Mouse (Mus musculus) lung, embryonic 14.5 days (tissue): ENCODE measurements at regions not wholly inside any gene's neighbourhood (a gene's known extent, or its start where the extent isn't known, plus 50 kb on each side); places are given as distances from the start of the nearest gene placed in this dataset.

Experiments
- ATAC-seq: fragments of 200-750 bp; cut with Nextera tagmentation; 2 replicates; pipeline ENCODE4 v1.8.0; 2017; ENCODE audit warnings: mild to moderate bottlenecking, moderate TSS enrichment, moderate library complexity; ENCODE audit not compliant: insufficient read depth
- DNase-seq: peaks from one replicate; pipeline ENCODE4 v3.0.0-alpha.2; 2015
- H3K27ac ChIP-seq: fragments of 300-500 bp; sonication (generic); 2 replicates; pipeline ENCODE4 v1.5.1; 2014; ENCODE audit warnings: low read depth, mild to moderate bottlenecking, moderate library complexity
- H3K27me3 ChIP-seq: fragments of 300-500 bp; sonication (generic); 2 replicates; pipeline ENCODE4 v1.6.1; 2014; ENCODE audit warnings: low read length, control low read depth; ENCODE audit not compliant: insufficient read depth
- H3K36me3 ChIP-seq: fragments of 300-500 bp; sonication (generic); 2 replicates; pipeline ENCODE4 v1.6.1; 2014; ENCODE audit warnings: control low read depth; ENCODE audit not compliant: insufficient read depth
- H3K4me1 ChIP-seq: fragments of 300-500 bp; sonication (generic); 2 replicates; pipeline ENCODE4 v1.6.1; 2014; ENCODE audit warnings: antibody characterized with exemption, control low read depth; ENCODE audit not compliant: insufficient read depth
- H3K4me2 ChIP-seq: fragments of 300-500 bp; sonication (generic); 2 replicates; pipeline ENCODE4 v1.6.1; 2014; ENCODE audit warnings: mild to moderate bottlenecking
- H3K4me3 ChIP-seq: fragments of 300-500 bp; sonication (generic); 2 replicates; pipeline ENCODE4 v1.5.1; 2014; ENCODE audit warnings: low read depth, low read length
- H3K9ac ChIP-seq: fragments of 300-500 bp; sonication (generic); 2 replicates; pipeline ENCODE4 v1.6.1; 2014
- H3K9me3 ChIP-seq: fragments of 300-500 bp; sonication (generic); 2 replicates; pipeline ENCODE4 v1.6.1; 2016; ENCODE audit warnings: low read depth, low read length, control low read depth
- CTCF ChIP-seq: IDR thresholded peaks from 2 replicates; pipeline ENCODE4 v1.5.1; 2016; ENCODE audit warnings: antibody characterized with exemption, low read depth
- WGBS: fragments of 180-500 bp; shearing (Covaris S2); extraction: QIAGEN DNeasy Blood & Tissue Kit; methylation state at CpG from one replicate; pipeline ENCODE4 v1.1.7; 2014; 5-methylcytosine and 5-hydroxymethylcytosine counted together

- H3K4me3 ChIP-seq, result no peak overlapping the region
- ATAC-seq (no peak), DNase-seq (no peak)
- H3K9me3 ChIP-seq, result peaks cover 4% of the 10 kb centered on the region; the same call in 1 of the 2 replicates
- H3K9ac ChIP-seq, result no peak overlapping the region
- H3K4me1 ChIP-seq, result no peaks in the 10 kb centered on the region
- no peaks in the 10 kb centered on the region for H3K27me3 ChIP-seq
- H3K36me3 ChIP-seq, result no peaks in the 10 kb centered on the region
- H3K27ac ChIP-seq, result no peak overlapping the region
- no peak overlapping the region for H3K4me2 ChIP-seq
- no peak for TF ChIP-seq CTCF
Measured at GRCm38 (mm10) chr9:30668095-30668494, 241.2 kb downstream of the Snx19 start.

DNA sequence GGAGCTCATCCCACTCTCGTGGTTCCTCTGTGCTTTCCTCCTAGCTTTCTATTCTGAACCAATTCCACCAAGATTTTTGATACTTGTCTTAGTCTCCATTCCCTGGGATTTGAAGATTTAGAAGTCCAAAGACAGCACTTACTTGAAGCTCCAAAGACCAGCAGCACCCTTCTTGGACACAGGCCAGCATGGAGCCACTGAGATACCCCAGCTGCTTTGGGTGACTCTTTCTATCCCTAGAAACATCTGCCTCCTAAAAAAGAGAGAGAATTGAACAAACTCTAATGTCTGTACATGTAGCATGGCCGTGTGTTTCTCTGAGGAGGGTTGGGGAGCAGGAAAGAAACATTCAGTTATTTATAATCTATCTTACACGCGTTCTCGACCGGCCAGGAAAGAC, 235.5 kb downstream of the Snx19 start:
- Histone ChIP-seq H3K9me3 (peaks cover 4% of the 10 kb centered on the region; the same call in 1 of the 2 replicates), H3K27ac (no peak overlapping the region), H3K4me3 (no peak overlapping the region), H3K4me2 (no peak overlapping the region), H3K4me1 (no peaks in the 10 kb centered on the region), H3K9ac (no peak overlapping the region), H3K36me3 (no peaks in the 10 kb centered on the region), H3K27me3 (no peaks in the 10 kb centered on the region)
- no peak for TF ChIP-seq CTCF
- WGBS, result 89% methylated on average over 6 of the region's 6 CpGs
- ATAC-seq (no peak), DNase-seq (no peak)

GRCm38 (mm10) chr9:30653961-30654360, 227.1 kb downstream of the Snx19 start:
- no peaks in the 10 kb centered on the region for H3K27me3 ChIP-seq
- no peaks in the 10 kb centered on the region for H3K4me1 ChIP-seq
- DNase-seq (no peak), ATAC-seq (no peak)
- H3K9me3 ChIP-seq, result no peaks in the 10 kb centered on the region
- no peak overlapping the region for H3K27ac ChIP-seq
- TF ChIP-seq CTCF, result no peak
- H3K36me3 ChIP-seq, result no peaks in the 10 kb centered on the region
- H3K4me3 ChIP-seq, result no peak overlapping the region
- H3K9ac ChIP-seq, result no peak overlapping the region
- WGBS, result 76% methylated on average over 5 of the region's 5 CpGs
- no peak overlapping the region for H3K4me2 ChIP-seq

DNA sequence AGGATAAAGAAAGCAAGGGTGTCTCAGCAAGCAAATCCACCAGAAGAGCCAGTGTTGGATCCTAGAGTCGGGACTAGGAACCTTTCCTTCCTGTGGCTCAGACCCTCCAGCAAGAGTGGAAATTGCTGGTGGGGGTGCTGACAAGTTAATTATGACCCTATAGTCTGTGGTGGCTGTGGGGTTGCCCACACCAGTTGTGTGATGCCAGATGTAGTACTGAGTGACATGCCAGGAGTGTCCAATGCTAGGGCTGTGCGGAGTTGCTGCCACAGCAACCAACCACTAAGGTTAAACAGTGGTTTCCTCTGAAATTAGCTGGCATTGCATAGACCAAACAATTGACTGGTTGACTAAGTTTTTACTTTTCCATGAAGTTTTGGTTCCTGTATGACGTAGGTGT, 226.3 kb downstream of the Snx19 start:
- H3K9me3 ChIP-seq, result no peaks in the 10 kb centered on the region
- ATAC-seq, result no peak
- no peak for TF ChIP-seq CTCF

DNA sequence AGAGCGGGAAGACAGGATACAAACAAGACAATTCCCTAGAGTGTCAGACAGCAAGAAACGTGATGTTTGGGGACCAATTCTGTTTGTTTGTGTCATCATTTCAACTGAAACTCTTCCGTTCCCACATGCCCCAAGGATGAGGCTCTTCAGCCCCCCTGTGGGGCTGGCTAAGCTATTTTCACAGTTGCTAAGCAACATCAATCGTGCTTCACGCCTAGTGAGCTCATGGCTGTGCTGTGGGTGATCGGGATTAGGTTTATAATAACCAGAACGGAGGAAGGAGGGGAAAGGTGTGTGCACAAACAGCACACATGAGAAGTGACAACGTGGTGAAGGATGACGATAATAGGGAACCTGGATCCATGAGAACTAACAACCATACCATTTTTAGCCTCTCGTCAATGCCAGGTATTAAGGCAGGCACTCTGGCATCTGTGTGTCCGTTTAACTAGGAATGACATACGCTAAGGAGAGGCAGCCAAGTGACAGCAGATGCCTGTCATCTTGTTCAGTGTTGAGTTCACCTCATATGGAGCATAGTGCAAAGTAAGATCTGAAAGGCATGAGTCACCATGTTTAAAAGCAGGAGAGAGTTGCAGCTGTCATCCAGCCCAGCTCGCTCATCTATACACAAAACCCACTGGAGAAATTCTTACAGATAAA, 222.6 kb downstream of the Snx19 start:
- Histone ChIP-seq H3K4me2 (no peak overlapping the region), H3K4me1 (no peaks in the 10 kb centered on the region), H3K27me3 (no peaks in the 10 kb centered on the region), H3K36me3 (no peaks in the 10 kb centered on the region), H3K4me3 (no peak overlapping the region), H3K9me3 (no peaks in the 10 kb centered on the region), H3K27ac (no peak overlapping the region), H3K9ac (no peak overlapping the region)
- WGBS, result 72% methylated on average over 13 of the region's 13 CpGs
- ATAC-seq (no peak), DNase-seq (no peak)
- TF ChIP-seq CTCF, result no peak

More for the DNA sequence above, 226.3 kb downstream of the Snx19 start:
- no peaks in the 10 kb centered on the region for H3K36me3 ChIP-seq
- H3K27ac ChIP-seq, result no peak overlapping the region
- no peak for DNase-seq
- H3K4me1 ChIP-seq, result no peaks in the 10 kb centered on the region
- H3K4me3 ChIP-seq, result no peak overlapping the region
- no peak overlapping the region for H3K9ac ChIP-seq
- no peaks in the 10 kb centered on the region for H3K27me3 ChIP-seq
- no peak overlapping the region for H3K4me2 ChIP-seq
- 83% methylated on average over 3 of the region's 3 CpGs for WGBS

DNA sequence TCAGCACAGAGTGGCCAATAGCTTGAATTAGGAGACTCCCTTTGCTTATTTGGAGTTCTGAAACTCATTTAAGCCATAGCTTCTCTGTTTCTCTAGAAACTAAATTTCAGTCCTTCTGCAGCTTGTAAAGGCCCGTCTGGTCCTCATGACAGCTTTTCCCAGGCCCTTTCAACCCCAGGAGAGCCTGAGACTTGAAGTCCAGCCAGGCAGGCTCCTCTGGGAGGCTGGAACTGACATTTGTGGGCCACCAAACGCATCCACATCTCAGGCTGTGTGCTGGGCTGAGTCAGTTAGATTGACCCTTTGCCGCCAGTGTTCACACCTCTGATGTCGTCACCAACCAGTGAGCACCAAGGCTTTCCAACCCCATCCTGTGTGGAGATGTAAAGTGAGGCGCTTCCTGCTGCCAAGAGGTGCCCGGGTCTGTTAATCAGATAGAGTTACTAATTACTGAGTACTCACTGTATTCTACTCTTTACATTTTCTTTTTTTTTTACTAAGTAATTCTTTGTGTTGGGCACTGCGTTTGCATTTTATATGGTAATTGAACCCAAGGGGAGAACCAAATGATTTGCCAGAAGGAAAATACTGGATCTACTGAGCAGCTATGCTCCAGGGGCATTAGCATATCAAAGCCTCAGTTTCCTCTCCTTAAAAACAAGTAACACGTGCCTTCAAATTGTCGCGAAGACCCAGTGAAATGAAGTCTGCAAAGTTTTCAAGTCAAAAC, 207.0 kb downstream of the Snx19 start:
- H3K36me3 ChIP-seq, result no peaks in the 10 kb centered on the region
- no peak overlapping the region for H3K4me2 ChIP-seq
- no peaks in the 10 kb centered on the region for H3K27me3 ChIP-seq
- no peak overlapping the region for H3K4me3 ChIP-seq
- ATAC-seq (no peak), DNase-seq (no peak)
- H3K9ac ChIP-seq, result no peak overlapping the region
- WGBS, result 60% methylated on average over 10 of the region's 10 CpGs
- no peak for TF ChIP-seq CTCF
- H3K4me1 ChIP-seq, result peaks cover 9% of the 10 kb centered on the region
- no peaks in the 10 kb centered on the region for H3K9me3 ChIP-seq
- H3K27ac ChIP-seq, result no peak overlapping the region

DNA sequence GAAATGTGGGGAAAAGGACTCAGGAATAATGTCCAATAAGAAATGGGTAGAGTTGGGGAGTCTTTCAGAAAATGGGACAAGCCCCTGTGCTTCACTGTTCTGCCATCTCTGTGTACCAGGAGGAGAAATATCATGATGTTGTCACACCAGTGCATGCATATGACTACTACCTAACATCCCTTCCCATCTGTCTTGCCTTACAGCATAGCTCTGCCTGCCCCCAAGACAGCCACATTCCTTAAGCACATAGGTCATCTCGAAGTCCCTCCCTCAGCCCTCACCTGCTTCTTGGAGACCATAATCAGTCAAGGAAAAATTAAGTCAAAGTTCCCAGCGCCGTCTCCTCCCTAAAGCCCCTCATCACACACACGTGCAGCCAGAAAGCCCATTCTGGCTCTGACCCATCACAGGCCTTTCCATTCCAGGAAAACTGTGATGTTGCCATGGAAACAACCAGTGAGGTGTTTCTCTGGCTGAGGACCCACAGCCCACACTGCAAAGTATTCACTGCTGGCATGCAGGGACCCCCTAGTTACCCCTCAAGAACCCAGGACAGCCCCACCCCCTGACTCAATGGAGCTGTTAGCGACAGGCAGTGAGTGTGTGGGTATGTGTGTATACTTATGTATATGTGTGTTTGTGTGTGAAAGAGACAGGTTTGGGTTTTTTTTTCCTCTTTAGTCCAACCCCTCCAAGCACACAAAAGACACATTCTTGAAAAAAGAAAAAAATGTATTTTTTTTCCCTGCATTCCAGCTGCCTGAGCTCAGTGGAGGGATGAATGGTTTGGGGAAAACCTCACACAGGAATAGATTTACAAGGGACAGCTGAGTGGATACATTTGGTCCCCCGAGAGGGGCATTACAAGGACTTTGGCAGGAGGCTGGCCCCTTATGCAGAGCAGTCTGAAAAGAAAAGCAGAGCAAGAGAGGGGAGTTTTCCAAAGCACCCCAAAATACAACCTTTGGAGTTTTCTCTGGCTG, 205.5 kb downstream of the Snx19 start:
- no peaks in the 10 kb centered on the region for H3K9me3 ChIP-seq
- WGBS, result 23% methylated on average over 6 of the region's 6 CpGs
- ATAC-seq (peak; percentile 75), DNase-seq (peak; percentile 71)
- H3K4me2 ChIP-seq, result no peak overlapping the region
- H3K4me3 ChIP-seq, result no peak overlapping the region
- no peaks in the 10 kb centered on the region for H3K27me3 ChIP-seq
- H3K27ac ChIP-seq, result peak overlapping the region; percentile 78
- no peak for TF ChIP-seq CTCF
- no peak overlapping the region for H3K9ac ChIP-seq
- no peaks in the 10 kb centered on the region for H3K36me3 ChIP-seq
- peaks cover 9% of the 10 kb centered on the region for H3K4me1 ChIP-seq
